Mouse (Mus musculus): ENCODE data around the gene Egr2.

The Egr2 gene

GRCm38 (mm10) chr10:67538585-67539400, 3.5 kb downstream of the Egr2 start:
- DNase-seq (ENCODE audit: low read depth, low spot score) = no peak

GRCm38 (mm10) chr10:67539401-67539730, 4.1 kb downstream of the Egr2 start:
- DNase-seq (ENCODE audit: low read depth, low spot score) = no peak

GRCm38 (mm10) chr10:67540591-67540990, 5.3 kb downstream of the Egr2 start:
- DNase-seq (ENCODE audit: low read depth, low spot score) = no peak

DNA sequence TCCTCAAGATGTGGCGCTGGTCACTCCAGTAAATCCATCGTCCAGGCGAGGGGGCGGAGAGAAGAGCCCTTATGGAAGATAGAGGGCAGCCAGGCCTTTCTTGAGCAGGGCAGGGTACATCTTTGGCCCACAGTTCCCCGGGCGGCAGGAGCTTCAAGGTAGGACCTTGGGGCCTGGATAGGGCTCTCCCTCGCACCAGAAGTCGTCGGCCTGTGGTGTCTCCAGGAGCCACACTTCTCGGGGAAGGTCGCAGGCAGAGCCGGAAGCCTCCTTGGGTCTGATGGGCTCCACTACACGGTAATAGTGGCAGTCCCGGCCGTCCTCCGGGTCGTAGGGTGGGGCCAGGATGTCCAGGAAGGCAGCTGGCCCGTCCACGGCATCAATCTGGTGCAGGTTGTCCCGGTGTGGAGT, 12.6 kb downstream of the Egr2 start:
- DNase-seq (ENCODE audit: low read depth, low spot score) = no peak

DNA sequence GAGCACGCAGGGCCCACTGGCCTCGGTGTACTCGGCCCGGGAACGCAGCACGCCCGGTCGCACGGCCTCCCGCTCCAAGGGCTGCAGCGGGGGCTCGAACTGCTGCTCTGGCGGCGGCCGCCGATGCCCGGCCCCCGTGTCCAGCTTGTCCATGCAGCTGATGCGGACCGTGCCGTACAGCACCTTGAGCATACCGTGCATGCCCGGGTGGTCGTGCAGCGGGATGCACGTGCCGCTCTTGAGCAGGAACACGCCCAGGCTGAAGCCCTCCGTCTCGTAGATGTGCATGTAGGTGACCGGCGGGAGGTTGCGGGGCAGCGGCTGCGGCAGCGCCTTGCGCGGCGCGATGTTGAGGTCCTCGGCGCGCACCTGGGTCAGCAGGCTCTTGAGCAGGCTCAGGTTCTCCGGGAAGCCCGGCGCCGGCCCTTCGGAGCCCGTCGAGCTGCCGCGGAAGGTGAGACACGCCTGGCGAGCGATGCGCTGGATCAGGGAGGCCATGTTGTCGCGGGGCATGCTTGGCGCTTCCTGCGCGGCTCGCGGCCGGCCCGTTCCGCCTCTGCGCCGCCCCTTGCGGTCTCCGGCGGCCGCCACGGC, 13.1 kb downstream of the Egr2 start:
- peak; percentile 53 for DNase-seq (ENCODE audit: low read depth, low spot score)

GRCm38 (mm10) chr10:67548877-67549731, 13.8 kb downstream of the Egr2 start, which contains the start of gene Ado:
Gene Ado (minus strand): TSS chr10:67548955.
- DNase-seq (ENCODE audit: low read depth, low spot score) = peak; percentile 93

DNA sequence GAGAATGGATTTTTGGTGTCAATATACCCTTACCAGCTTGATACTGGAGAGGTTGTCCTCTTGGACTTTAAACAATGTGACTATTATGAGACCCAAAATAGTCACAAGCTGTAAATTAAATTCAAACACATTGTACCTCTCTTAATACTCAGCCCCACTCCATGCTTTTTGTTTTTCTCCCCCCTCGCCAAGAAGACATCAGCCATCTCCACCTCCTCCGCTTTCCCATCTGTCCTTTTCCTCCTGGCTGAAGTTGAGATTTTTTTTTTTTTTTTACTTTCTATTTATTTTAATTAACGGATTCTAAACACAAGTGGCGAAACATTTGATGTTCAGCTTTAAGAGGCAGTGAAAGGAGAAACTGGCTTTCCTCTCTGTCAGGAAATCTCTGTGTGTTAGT, 22.8 kb downstream of the Egr2 start:
- no peak for DNase-seq (ENCODE audit: low read depth, low spot score)

DNA sequence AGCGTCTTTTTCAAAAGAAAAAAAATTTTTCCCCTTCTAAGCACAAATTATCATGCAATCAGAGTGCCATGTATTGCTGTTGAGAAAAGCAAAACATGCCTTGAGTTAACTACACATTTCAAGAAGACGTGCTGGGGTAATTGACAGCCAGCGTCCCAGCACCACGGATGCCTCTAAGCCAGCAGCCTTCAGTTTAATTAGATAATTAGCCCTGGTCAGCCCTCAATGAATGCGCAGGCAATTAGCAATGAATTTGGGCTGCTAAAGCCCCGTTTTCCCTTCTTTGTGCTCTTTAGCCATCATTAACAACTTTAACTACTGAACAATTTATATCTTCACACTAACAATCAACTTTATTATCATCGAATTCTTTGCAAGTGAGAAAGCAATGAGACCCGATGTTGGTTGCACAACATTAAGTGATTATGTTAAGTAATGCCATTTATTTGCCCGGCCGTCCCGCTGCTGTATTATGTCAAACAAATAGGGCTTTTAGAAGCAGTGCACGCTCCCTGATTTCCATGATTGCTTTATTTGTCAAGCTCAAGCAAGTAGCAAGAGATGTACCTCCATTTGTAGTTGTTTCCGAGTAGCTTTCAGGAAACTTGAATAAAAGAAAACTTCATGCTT, 24.6 kb downstream of the Egr2 start:
- no peak for DNase-seq (ENCODE audit: low read depth, low spot score)

GRCm38 (mm10) chr10:67561185-67561584, 25.9 kb downstream of the Egr2 start:
- no peak for DNase-seq (ENCODE audit: low read depth, low spot score)

DNA sequence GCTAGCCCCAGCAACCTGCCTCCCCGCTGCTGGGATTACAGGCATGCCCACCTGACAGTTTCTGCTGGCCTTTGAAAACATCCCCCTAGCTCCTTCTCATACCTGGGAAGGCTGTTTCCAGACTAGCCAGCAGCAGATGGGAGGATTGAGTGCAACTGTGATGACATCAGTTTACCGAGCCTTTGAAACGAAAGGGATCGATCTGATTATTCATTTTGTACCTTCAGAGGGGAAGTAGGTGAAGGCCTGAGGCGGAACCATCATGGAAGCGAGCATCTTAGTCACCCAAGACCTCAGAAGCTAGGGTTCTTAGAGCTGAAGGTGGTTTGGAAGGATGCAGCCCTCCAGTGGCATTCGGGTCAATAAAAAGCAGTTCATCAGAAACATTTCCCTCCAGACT, 29.2 kb downstream of the Egr2 start:
- no peak for DNase-seq (ENCODE audit: low read depth, low spot score)

DNA sequence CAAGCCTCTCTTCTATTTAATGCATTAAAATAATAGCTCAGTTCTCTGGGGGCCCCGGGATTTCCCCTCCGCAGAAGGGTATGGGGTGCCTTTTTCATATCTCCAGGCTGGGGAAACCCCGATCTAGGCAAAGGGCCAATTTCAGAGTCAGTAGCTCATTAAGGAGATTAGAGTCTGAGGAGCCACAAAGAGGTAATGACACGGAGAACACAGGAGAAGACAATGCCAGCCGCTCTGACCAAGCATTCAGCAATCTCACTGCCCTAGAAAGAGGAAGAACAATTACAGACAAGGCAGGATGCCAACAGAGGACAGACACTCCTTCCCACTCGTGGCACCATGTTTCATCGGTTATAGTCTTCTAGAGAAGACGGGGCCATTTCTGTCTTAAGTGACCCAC, 30.8 kb downstream of the Egr2 start:
- DNase-seq (ENCODE audit: low read depth, low spot score) = no peak

GRCm38 (mm10) chr10:67569539-67569938, 34.3 kb downstream of the Egr2 start:
- DNase-seq (ENCODE audit: low read depth, low spot score) = no peak

- no peak for DNase-seq (ENCODE audit: low read depth, low spot score)
Observed at GRCm38 (mm10) chr10:67571443-67571842, 36.2 kb downstream of the Egr2 start.

- DNase-seq (ENCODE audit: low read depth, low spot score) = peak; percentile 7
Observed at GRCm38 (mm10) chr10:67573310-67573709, 38.0 kb downstream of the Egr2 start.

DNA sequence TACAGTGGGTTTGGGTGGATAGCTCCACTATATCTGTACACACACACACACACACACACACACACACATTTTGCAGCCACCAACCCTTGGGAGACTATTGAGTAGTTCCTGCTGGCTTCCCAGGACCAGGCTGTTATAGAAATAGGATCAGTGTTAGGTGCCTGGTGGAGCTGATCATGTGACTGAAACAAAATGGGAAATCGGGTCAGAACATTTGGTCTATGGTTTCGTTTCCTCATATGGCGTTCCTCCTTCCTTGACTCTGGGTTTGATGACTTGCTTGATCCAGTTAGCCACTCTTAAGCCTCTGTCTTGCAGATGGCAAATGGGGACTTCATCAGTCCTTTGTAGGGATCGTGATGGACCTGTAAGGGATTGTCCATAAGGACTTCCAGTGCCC, 44.6 kb downstream of the Egr2 start:
- DNase-seq (ENCODE audit: low read depth, low spot score) = no peak

GRCm38 (mm10) chr10:67581698-67582285, 46.5 kb downstream of the Egr2 start:
- DNase-seq (ENCODE audit: low read depth, low spot score) = peak; percentile 10

DNA sequence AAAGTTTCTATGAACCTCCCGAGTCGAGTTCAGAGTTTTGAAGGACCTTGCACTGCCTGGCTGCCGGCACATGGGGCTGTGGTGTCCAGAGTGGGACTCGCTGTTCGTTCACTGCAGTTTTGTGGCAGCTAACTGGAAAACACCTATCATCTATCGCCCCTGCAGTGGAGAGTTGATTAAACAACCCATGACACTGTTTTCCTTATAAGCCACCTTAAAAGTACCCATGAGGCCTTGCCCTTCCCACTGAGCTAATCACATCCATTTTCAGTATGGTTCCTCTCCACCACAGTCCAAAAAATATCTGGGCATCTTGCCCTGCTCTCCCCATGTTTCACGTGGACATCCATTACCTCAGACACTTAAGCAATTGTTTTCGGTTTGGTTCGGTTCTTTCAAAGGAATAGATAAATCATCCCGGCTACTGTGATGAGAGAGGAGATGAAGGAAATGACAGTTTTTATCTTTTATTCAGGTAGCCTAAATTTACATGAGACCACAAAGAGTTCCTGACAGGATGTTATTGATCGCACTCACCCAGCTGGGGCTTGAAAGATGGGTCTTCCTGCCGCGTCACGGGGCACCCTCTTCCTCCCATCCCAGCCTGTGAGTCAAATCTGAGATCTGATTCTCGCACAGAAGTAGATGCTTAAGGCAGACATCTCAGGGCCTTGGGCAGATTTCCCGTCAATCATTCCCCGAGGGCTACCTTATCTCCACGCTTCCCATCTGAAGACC, 50.8 kb downstream of the Egr2 start:
- DNase-seq (ENCODE audit: low read depth, low spot score) = no peak
